Comparison of ENCODE assay signal across 8 mouse cellular contexts in genomic region chr4:135128841-135129520, GRCm38 (mm10). TPM values are rescaled to one million over a fixed set of nuclear protein-coding genes. Genes with fewer than 3 reads are reported as not detected.
A peak's percentile ranks its signal among the peaks of the same experiment; 100 is the strongest.
DNase-seq lines count a peak whose midpoint lies in the region; ATAC-seq and TF ChIP-seq lines count a peak whose summit lies in the region.

No protein-coding gene starts in this region.

- peaks cover 27% of the 10 kb centered on the region; the same call in 1 of the 2 replicates for H3K27me3 ChIP-seq in kidney, embryonic 15.5 days
- no peaks in the 10 kb centered on the region for H3K27me3 ChIP-seq in forebrain, embryonic 16.5 days (replicated peaks; ENCODE audit: control insufficient read depth, insufficient read depth, low read length)
- peaks cover 16% of the 10 kb centered on the region; the same call in 1 of the 2 replicates for H3K27me3 ChIP-seq in liver, embryonic 11.5 days (replicated peaks; ENCODE audit: control insufficient read depth, insufficient read depth, low read length)
- 0 out of 2 replicates have a peak, but pooled peaks cover 5% of the 10 kb centered on the region for H3K27me3 ChIP-seq in neural tube, embryonic 11.5 days (ENCODE audit: control insufficient read depth, insufficient read depth, low read length)

- 0 out of 2 replicates have a peak overlapping the region, but pooled peaks have one; percentile 11 for H3K9ac ChIP-seq in kidney, embryonic 15.5 days
- H3K9ac ChIP-seq in ES-E14 (ENCODE audit: insufficient read depth, low read depth, low read length, poor library complexity, severe bottlenecking) = peak overlapping the region; percentile 20; the same call in 1 of the 2 replicates
- H3K9ac ChIP-seq in forebrain, embryonic 16.5 days (replicated peaks; ENCODE audit: low read depth, low read length) = 0 out of 2 replicates have a peak overlapping the region, but pooled peaks have one; percentile 20
- H3K9ac ChIP-seq in liver, embryonic 11.5 days (ENCODE audit: low read depth, low read length) = no peak overlapping the region
- peak overlapping the region; percentile 31 for H3K9ac ChIP-seq in neural tube, embryonic 11.5 days (ENCODE audit: low read length)

- no peak for DNase-seq in kidney, postnatal 10 days
- no peak for DNase-seq in ES-E14 (ENCODE audit: low read depth, low spot score)
- no peak for DNase-seq in liver, embryonic 11.5 days (ENCODE audit: low spot score)
- DNase-seq in neural tube, embryonic 11.5 days (ENCODE audit: low spot score) = peak; percentile 60
- no peak for DNase-seq in c-Kit-positive CD71-positive TER-119-positive erythroid progenitor cells, embryonic 14.5 days (ENCODE audit: low spot score)
- no peak for DNase-seq in yolk sac, embryonic 10.5 days (ENCODE audit: low spot score)

- in situ Hi-C loops in ES-E14 (cut with MboI; ENCODE audit: low sequenced_read_pairs in 2 of 2, unreplicated experiment in 2 of 2) = no loop called here

- H3K36me3 ChIP-seq in kidney, embryonic 15.5 days = no peaks in the 10 kb centered on the region
- H3K36me3 ChIP-seq in ES-E14 (ENCODE audit: control insufficient read depth, insufficient read depth, low read length, poor library complexity, severe bottlenecking) = no peaks in the 10 kb centered on the region
- H3K36me3 ChIP-seq in forebrain, embryonic 16.5 days (ENCODE audit: control insufficient read depth, insufficient read depth) = no peaks in the 10 kb centered on the region
- H3K36me3 ChIP-seq in liver, embryonic 11.5 days (ENCODE audit: control insufficient read depth, insufficient read depth, low read length) = no peaks in the 10 kb centered on the region
- H3K36me3 ChIP-seq in neural tube, embryonic 11.5 days (ENCODE audit: control insufficient read depth, insufficient read depth, low read length) = no peaks in the 10 kb centered on the region

- H3K4me3 ChIP-seq in kidney, embryonic 15.5 days (replicated peaks) = peak overlapping the region; percentile 30
- H3K4me3 ChIP-seq in ES-E14 (ENCODE audit: insufficient read depth in 1 of 2, low read depth in 1 of 2, low read length in 2 of 2, poor library complexity in 1 of 2, severe bottlenecking in 1 of 2) = peak overlapping the region; percentile 60 to 65
- H3K4me3 ChIP-seq in forebrain, embryonic 16.5 days (replicated peaks; ENCODE audit: low read length) = peak overlapping the region; percentile 25
- H3K4me3 ChIP-seq in liver, embryonic 11.5 days (ENCODE audit: low read depth, low read length) = 0 out of 2 replicates have a peak overlapping the region, but pooled peaks have one; percentile 16
- peak overlapping the region; percentile 10; the same call in 1 of the 2 replicates for H3K4me3 ChIP-seq in neural tube, embryonic 11.5 days (ENCODE audit: low read depth, low read length)

- no peak overlapping the region for H3K27ac ChIP-seq in kidney, embryonic 15.5 days
- H3K27ac ChIP-seq in ES-E14 (ENCODE audit: insufficient read depth, low read depth, low read length, poor library complexity, severe bottlenecking) = no peak overlapping the region
- H3K27ac ChIP-seq in forebrain, embryonic 16.5 days (ENCODE audit: low read length) = no peak overlapping the region
- H3K27ac ChIP-seq in liver, embryonic 11.5 days (ENCODE audit: low read depth, low read length) = no peak overlapping the region
- no peak overlapping the region for H3K27ac ChIP-seq in neural tube, embryonic 11.5 days (ENCODE audit: low read depth, low read length)

- H3K4me1 ChIP-seq in kidney, embryonic 15.5 days = peaks cover 9% of the 10 kb centered on the region; the same call in 1 of the 2 replicates
- H3K4me1 ChIP-seq in ES-E14 (ENCODE audit: control insufficient read depth in 2 of 2, insufficient read depth in 2 of 2, low read length in 2 of 2, poor library complexity in 1 of 2) = peaks cover 3 to 7% of the 10 kb centered on the region in 2 experiments; a peak in 2 of 4 replicates
- peaks cover 4% of the 10 kb centered on the region; the same call in 1 of the 2 replicates for H3K4me1 ChIP-seq in forebrain, embryonic 16.5 days (replicated peaks; ENCODE audit: control insufficient read depth, insufficient read depth, low read length)
- H3K4me1 ChIP-seq in liver, embryonic 11.5 days (replicated peaks; ENCODE audit: control insufficient read depth, insufficient read depth, low read length) = peaks cover 4% of the 10 kb centered on the region; the same call in 1 of the 2 replicates
- 0 out of 2 replicates have a peak, but pooled peaks cover 2% of the 10 kb centered on the region for H3K4me1 ChIP-seq in neural tube, embryonic 11.5 days (ENCODE audit: control insufficient read depth, insufficient read depth, low read length)

- no peak for ATAC-seq in kidney, embryonic 15.5 days (replicated peaks; ENCODE audit: low FRiP score)
- no peak for ATAC-seq in forebrain, embryonic 16.5 days
- no peak for ATAC-seq in liver, embryonic 11.5 days (replicated peaks; ENCODE audit: low FRiP score)
- ATAC-seq in neural tube, embryonic 11.5 days (ENCODE audit: insufficient read depth, low FRiP score, low TSS enrichment) = no peak

- WGBS in kidney, embryonic 15.5 days = 13% methylated on average over 22 of the region's 22 CpGs
- whole genome bisulfite sequencing in forebrain, embryonic 16.5 days = 19% methylated on average over 22 of the region's 22 CpGs
- 15% methylated on average over 22 of the region's 22 CpGs for WGBS in liver, embryonic 11.5 days
- 16% methylated on average over 22 of the region's 22 CpGs for WGBS in neural tube, embryonic 11.5 days

- peak overlapping the region; percentile 56 for H3K4me2 ChIP-seq in kidney, embryonic 15.5 days
- peak overlapping the region; percentile 54 for H3K4me2 ChIP-seq in forebrain, embryonic 16.5 days (ENCODE audit: low read length)
- peak overlapping the region; percentile 58 for H3K4me2 ChIP-seq in liver, embryonic 11.5 days
- H3K4me2 ChIP-seq in neural tube, embryonic 11.5 days (ENCODE audit: low read depth) = peak overlapping the region; percentile 37

- H3K9me3 ChIP-seq in kidney, embryonic 15.5 days (replicated peaks) = no peaks in the 10 kb centered on the region
- no peaks in the 10 kb centered on the region for H3K9me3 ChIP-seq in ES-E14 (ENCODE audit: control insufficient read depth, insufficient read depth, low read depth, low read length)
- H3K9me3 ChIP-seq in forebrain, embryonic 16.5 days (ENCODE audit: control insufficient read depth, low read length) = no peaks in the 10 kb centered on the region
- H3K9me3 ChIP-seq in liver, embryonic 11.5 days (ENCODE audit: control insufficient read depth, low read length) = no peaks in the 10 kb centered on the region
- H3K9me3 ChIP-seq in neural tube, embryonic 11.5 days (ENCODE audit: control insufficient read depth, low read length) = no peaks in the 10 kb centered on the region

TF ChIP-seq in ES-E14, 5 proteins besides CTCF, POLR2A, EP300 and RAD21:
- TF ChIP-seq HCFC1 (IDR thresholded peaks at IDR 0.05; ENCODE audit: borderline replicate concordance, insufficient read depth, low read length) = no peak
- no peak for TF ChIP-seq ZC3H11A (IDR thresholded peaks at IDR 0.05; ENCODE audit: borderline replicate concordance, low read depth, low read length)
- TF ChIP-seq CHD2 (IDR thresholded peaks at IDR 0.05; ENCODE audit: low read depth, low read length) = no peak
- no peak for TF ChIP-seq ZNF384 (IDR thresholded peaks at IDR 0.05; ENCODE audit: low read depth, low read length)
- TF ChIP-seq MAFK (IDR thresholded peaks at IDR 0.05; ENCODE audit: insufficient read depth, low read depth, low read length) = no peak

RNA-seq across cellular contexts. Expression of gene Runx3, which starts 8.5 kb away (rescaled TPM):
- polyA plus RNA-seq in kidney, embryonic 15.5 days (2015; fragmentation: Nextera tagmentation; extraction: Ambion mirVana) = 0.04 and 0.19 TPM in 2 replicates
- total RNA-seq in ES-E14 (2012; rRNA removed) = 0.49 and 0.63 TPM in 2 replicates
- not detected in 2 replicates for polyA plus RNA-seq in forebrain, embryonic 16.5 days (2015; fragmentation: Nextera tagmentation; extraction: Ambion mirVana)
- 0.71 and 0.82 TPM in 2 replicates for polyA plus RNA-seq in liver, embryonic 11.5 days (2014; fragmentation: Nextera tagmentation; extraction: Ambion mirVana)
- polyA plus RNA-seq in neural tube, embryonic 11.5 days (2014; fragmentation: Nextera tagmentation; extraction: Ambion mirVana) = 2.2 and 3.0 TPM in 2 replicates

Comparison
In these comparisons a context has a peak if more than half of its experiments do, and no peak if none do; other contexts are left out.
1. H3K4me3 ChIP-seq: peak in every context shown above with its lines; median percentile 62 in ES-E14; 30 in kidney, embryonic 15.5 days; 25 in forebrain, embryonic 16.5 days; 16 in liver, embryonic 11.5 days; 10 in neural tube, embryonic 11.5 days.